Mouse (Mus musculus) mouse embryonic stem cell (cell line): Measurements from ENCODE around the gene Srp54a.
"Not testable (repeated sequence)": the region's sequence is repeated elsewhere in the genome, so short reads cannot be mapped to it uniquely, and the experiment has no call there.

Source experiments
- in situ Hi-C, 2 experiments: fragments of 300-500 bp; cut with MboI; formaldehyde crosslinking; loops; 1 replicate in 1 of 2; 3 replicates in 1 of 2; pipeline ENCODE4 v1.14.3; 2019 to 2020; ENCODE audit warnings: low sequenced_read_pairs in 2 of 2, low pct_unique_long_range_greater_than_20kb in 1 of 2, mixed read lengths in 1 of 2; ENCODE audit not compliant: unreplicated experiment in 1 of 2

Gene Srp54a

GRCm38 (mm10) chr12:55079726-55080600 is at the start of gene Srp54a, which contains the start of gene 2700097O09Rik:
Gene Srp54a (plus strand): TSS chr12:55080262.
Gene 2700097O09Rik (minus strand): TSS chr12:55080110.
- in situ Hi-C loops: not testable (repeated sequence)

- in situ Hi-C loops: no loop called here
Measured at GRCm38 (mm10) chr12:55041011-55041410, 39.1 kb upstream of the Srp54a start.

- in situ Hi-C loops: no loop called here
Measured at GRCm38 (mm10) chr12:55049731-55050353, 30.2 kb upstream of the Srp54a start.

GRCm38 (mm10) chr12:55051210-55052173 is 28.6 kb upstream of the Srp54a start:
- in situ Hi-C loops: no loop called here

- in situ Hi-C loops: no loop called here
Measured at GRCm38 (mm10) chr12:55053267-55053666, 26.8 kb upstream of the Srp54a start.

- in situ Hi-C loops: no loop called here
Measured at GRCm38 (mm10) chr12:55054551-55055241, 25.4 kb upstream of the Srp54a start.

GRCm38 (mm10) chr12:55056703-55057102 is 23.4 kb upstream of the Srp54a start:
- in situ Hi-C loops: no loop called here

GRCm38 (mm10) chr12:55058865-55059615 is 21.0 kb upstream of the Srp54a start:
- in situ Hi-C loops: no loop called here

GRCm38 (mm10) chr12:55059812-55060211 is 20.2 kb upstream of the Srp54a start:
- in situ Hi-C loops: no loop called here

GRCm38 (mm10) chr12:55060212-55060898 is 19.7 kb upstream of the Srp54a start:
- in situ Hi-C loops: no loop called here

- in situ Hi-C loops: no loop called here
Measured at GRCm38 (mm10) chr12:55061006-55061405, 19.1 kb upstream of the Srp54a start.

GRCm38 (mm10) chr12:55062141-55062540 is 17.9 kb upstream of the Srp54a start:
- in situ Hi-C loops: no loop called here

- in situ Hi-C loops: no loop called here
Measured at GRCm38 (mm10) chr12:55072495-55072894, 7.6 kb upstream of the Srp54a start.

- in situ Hi-C loops: no loop called here
Measured at GRCm38 (mm10) chr12:55073686-55074085, 6.4 kb upstream of the Srp54a start.

- in situ Hi-C loops: no loop called here
Measured at GRCm38 (mm10) chr12:55075296-55075695, 4.8 kb upstream of the Srp54a start.

- in situ Hi-C loops: not testable (repeated sequence)
Measured at GRCm38 (mm10) chr12:55078706-55079105, 1.4 kb upstream of the Srp54a start.

GRCm38 (mm10) chr12:55080601-55080942 is 510 bp downstream of the Srp54a start:
- in situ Hi-C loops: not testable (repeated sequence)
